Mouse (Mus musculus) hindbrain, embryonic 12.5 days (tissue): ENCODE data around the gene Pqlc2. TPM values are rescaled to one million over a fixed set of nuclear protein-coding genes. Genes with fewer than 3 reads are reported as not detected.
A peak's percentile ranks its signal among the peaks of the same experiment; 100 is the strongest.

Experiments
- ATAC-seq: fragments of 200-750 bp; cut with Nextera tagmentation; 2 replicates; pipeline ENCODE4 v1.8.0; 2017; ENCODE audit warnings: moderate TSS enrichment; ENCODE audit not compliant: low FRiP score
- H3K27ac ChIP-seq: fragments of 300-500 bp; sonication (generic); 2 replicates; pipeline ENCODE4 v1.5.1; 2016; ENCODE audit warnings: mild to moderate bottlenecking
- H3K27me3 ChIP-seq: fragments of 300-500 bp; sonication (generic); 2 replicates; pipeline ENCODE4 v1.6.1; 2016; ENCODE audit warnings: mild to moderate bottlenecking
- H3K36me3 ChIP-seq: fragments of 300-500 bp; sonication (generic); 2 replicates; pipeline ENCODE4 v1.6.1; 2016; ENCODE audit warnings: mild to moderate bottlenecking
- H3K4me1 ChIP-seq: fragments of 300-500 bp; sonication (generic); 2 replicates; pipeline ENCODE4 v1.6.1; 2016
- H3K4me2 ChIP-seq: fragments of 300-500 bp; sonication (generic); replicated peaks from 2 replicates; pipeline ENCODE4 v1.6.1; 2016; ENCODE audit warnings: mild to moderate bottlenecking
- H3K4me3 ChIP-seq: fragments of 300-500 bp; sonication (generic); 2 replicates; pipeline ENCODE4 v1.5.1; 2016; ENCODE audit warnings: mild to moderate bottlenecking
- H3K9ac ChIP-seq: fragments of 300-500 bp; sonication (generic); 2 replicates; pipeline ENCODE4 v1.6.1; 2016; ENCODE audit warnings: mild to moderate bottlenecking, moderate library complexity
- H3K9me3 ChIP-seq: fragments of 300-500 bp; sonication (generic); replicated peaks from 2 replicates; pipeline ENCODE4 v1.6.1; 2016; ENCODE audit warnings: mild to moderate bottlenecking
- WGBS: fragments of 180-500 bp; shearing (Covaris S2); methylation state at CpG from one replicate; pipeline ENCODE4 v1.1.7; 2016; 5-methylcytosine and 5-hydroxymethylcytosine counted together
- polyA plus RNA-seq: library from polyadenylated mRNA; unstranded; fragments of >200 nt; fragmentation: Nextera tagmentation; extraction: Ambion mirVana; gene quantifications from 2 replicates; pipeline ENCODE4 v1.2.1, GENCODE M21; 2016

The Pqlc2 gene
- polyA plus RNA-seq, 1 experiment from 2014 or later: 14.8 TPM

GRCm38 (mm10) chr4:139274573-139274972 is 35.9 kb downstream of the Pqlc2 start:
- no peak overlapping the region for H3K9ac ChIP-seq
- no peaks in the 10 kb centered on the region for H3K27me3 ChIP-seq
- no peak overlapping the region for H3K27ac ChIP-seq
- WGBS: 93% methylated on average over 7 of the region's 7 CpGs
- no peaks in the 10 kb centered on the region for H3K9me3 ChIP-seq
- peaks cover 5% of the 10 kb centered on the region for H3K36me3 ChIP-seq
- no peak overlapping the region for H3K4me3 ChIP-seq
- no peak for ATAC-seq
- peaks cover 5% of the 10 kb centered on the region; the same call in 1 of the 2 replicates for H3K4me1 ChIP-seq
- no peak overlapping the region for H3K4me2 ChIP-seq

- 90% methylated on average over 10 of the region's 10 CpGs for WGBS
Measured at GRCm38 (mm10) chr4:139272951-139273680, 37.4 kb downstream of the Pqlc2 start.

GRCm38 (mm10) chr4:139271562-139271961 is 38.9 kb downstream of the Pqlc2 start:
- H3K36me3 ChIP-seq: peaks cover 5% of the 10 kb centered on the region; the same call in 1 of the 2 replicates
- H3K4me3 ChIP-seq: no peak overlapping the region
- no peak for ATAC-seq
- H3K27me3 ChIP-seq: no peaks in the 10 kb centered on the region
- no peak overlapping the region for H3K4me2 ChIP-seq
- 92% methylated on average over 9 of the region's 9 CpGs for WGBS
- peaks cover 16% of the 10 kb centered on the region; the same call in 1 of the 2 replicates for H3K4me1 ChIP-seq
- H3K9ac ChIP-seq: no peak overlapping the region
- no peak overlapping the region for H3K27ac ChIP-seq
- no peaks in the 10 kb centered on the region for H3K9me3 ChIP-seq

More at GRCm38 (mm10) chr4:139272951-139273680, 37.4 kb downstream of the Pqlc2 start:
- Histone ChIP-seq H3K27ac (no peak overlapping the region), H3K4me1 (peaks cover 8% of the 10 kb centered on the region; the same call in 1 of the 2 replicates), H3K27me3 (no peaks in the 10 kb centered on the region), H3K9me3 (no peaks in the 10 kb centered on the region), H3K9ac (no peak overlapping the region), H3K4me3 (no peak overlapping the region), H3K4me2 (no peak overlapping the region), H3K36me3 (peaks cover 5% of the 10 kb centered on the region; the same call in 1 of the 2 replicates)
- ATAC-seq: no peak

- H3K4me1 ChIP-seq: peaks cover 21% of the 10 kb centered on the region; the same call in 1 of the 2 replicates
- no peak overlapping the region for H3K9ac ChIP-seq
- peaks cover 10% of the 10 kb centered on the region; the same call in 1 of the 2 replicates for H3K36me3 ChIP-seq
- no peaks in the 10 kb centered on the region for H3K27me3 ChIP-seq
- no peaks in the 10 kb centered on the region for H3K9me3 ChIP-seq
- 88% methylated on average over 3 of the region's 3 CpGs for WGBS
- H3K4me2 ChIP-seq: no peak overlapping the region
- no peak for ATAC-seq
- no peak overlapping the region for H3K4me3 ChIP-seq
- no peak overlapping the region for H3K27ac ChIP-seq
Measured at GRCm38 (mm10) chr4:139270168-139270567, 40.3 kb downstream of the Pqlc2 start.

GRCm38 (mm10) chr4:139268242-139268641 is 42.3 kb downstream of the Pqlc2 start:
- Histone ChIP-seq H3K27me3 (no peaks in the 10 kb centered on the region), H3K9me3 (no peaks in the 10 kb centered on the region), H3K4me3 (no peak overlapping the region), H3K4me1 (peaks cover 21% of the 10 kb centered on the region; the same call in 1 of the 2 replicates), H3K36me3 (peaks cover 26% of the 10 kb centered on the region), H3K9ac (no peak overlapping the region), H3K27ac (no peak overlapping the region), H3K4me2 (no peak overlapping the region)
- 92% methylated on average over 1 of the region's 1 CpGs for WGBS
- no peak for ATAC-seq

- no peak overlapping the region for H3K4me2 ChIP-seq
- H3K9me3 ChIP-seq: no peaks in the 10 kb centered on the region
- no peak overlapping the region for H3K9ac ChIP-seq
- ATAC-seq: no peak
- WGBS: 79% methylated on average over 3 of the region's 3 CpGs
- H3K27me3 ChIP-seq: no peaks in the 10 kb centered on the region
- peaks cover 21% of the 10 kb centered on the region; the same call in 1 of the 2 replicates for H3K4me1 ChIP-seq
- H3K36me3 ChIP-seq: peaks cover 34% of the 10 kb centered on the region
- no peak overlapping the region for H3K4me3 ChIP-seq
- H3K27ac ChIP-seq: no peak overlapping the region
Measured at GRCm38 (mm10) chr4:139267335-139267734, 43.2 kb downstream of the Pqlc2 start.

- Histone ChIP-seq H3K4me1 (peaks cover 21% of the 10 kb centered on the region; the same call in 1 of the 2 replicates), H3K9me3 (no peaks in the 10 kb centered on the region), H3K27me3 (no peaks in the 10 kb centered on the region), H3K9ac (no peak overlapping the region), H3K4me2 (no peak overlapping the region), H3K27ac (peak overlapping the region; percentile 0; the same call in 1 of the 2 replicates), H3K36me3 (peaks cover 39% of the 10 kb centered on the region), H3K4me3 (no peak overlapping the region)
- WGBS: 78% methylated on average over 7 of the region's 7 CpGs
- ATAC-seq: no peak
Measured at GRCm38 (mm10) chr4:139266500-139266865, 44.0 kb downstream of the Pqlc2 start.

GRCm38 (mm10) chr4:139265783-139266499 is 44.6 kb downstream of the Pqlc2 start:
- no peak for ATAC-seq
- H3K4me2 ChIP-seq: no peak overlapping the region
- H3K27me3 ChIP-seq: no peaks in the 10 kb centered on the region
- WGBS: 83% methylated on average over 13 of the region's 13 CpGs
- H3K9me3 ChIP-seq: no peaks in the 10 kb centered on the region
- peaks cover 44% of the 10 kb centered on the region for H3K36me3 ChIP-seq
- H3K9ac ChIP-seq: no peak overlapping the region
- no peak overlapping the region for H3K27ac ChIP-seq
- H3K4me1 ChIP-seq: peaks cover 24% of the 10 kb centered on the region; the same call in 1 of the 2 replicates
- no peak overlapping the region for H3K4me3 ChIP-seq

- no peak overlapping the region for H3K27ac ChIP-seq
- H3K27me3 ChIP-seq: no peaks in the 10 kb centered on the region
- no peaks in the 10 kb centered on the region for H3K9me3 ChIP-seq
- H3K4me1 ChIP-seq: peaks cover 17% of the 10 kb centered on the region; the same call in 1 of the 2 replicates
- no peak overlapping the region for H3K4me3 ChIP-seq
- no peak for ATAC-seq
- H3K36me3 ChIP-seq: peaks cover 58% of the 10 kb centered on the region
- 94% methylated on average over 6 of the region's 6 CpGs for WGBS
- H3K4me2 ChIP-seq: no peak overlapping the region
- H3K9ac ChIP-seq: no peak overlapping the region
Measured at GRCm38 (mm10) chr4:139262981-139263380, 47.5 kb downstream of the Pqlc2 start.

- Histone ChIP-seq H3K9ac (no peak overlapping the region), H3K9me3 (no peaks in the 10 kb centered on the region), H3K27me3 (no peaks in the 10 kb centered on the region), H3K27ac (peak overlapping the region; percentile 64), H3K4me1 (0 out of 2 replicates have a peak, but pooled peaks cover 2% of the 10 kb centered on the region), H3K36me3 (peaks cover 52% of the 10 kb centered on the region), H3K4me2 (no peak overlapping the region), H3K4me3 (no peak overlapping the region)
- WGBS: 77% methylated on average over 11 of the region's 11 CpGs
- ATAC-seq: no peak
Measured at GRCm38 (mm10) chr4:139259302-139259871, 51.1 kb downstream of the Pqlc2 start.

GRCm38 (mm10) chr4:139258621-139259301 is 51.7 kb downstream of the Pqlc2 start:
- Histone ChIP-seq H3K36me3 (peaks cover 46% of the 10 kb centered on the region), H3K4me2 (no peak overlapping the region), H3K4me1 (0 out of 2 replicates have a peak, but pooled peaks cover 2% of the 10 kb centered on the region), H3K4me3 (no peak overlapping the region), H3K27ac (peak overlapping the region; percentile 62), H3K27me3 (no peaks in the 10 kb centered on the region), H3K9me3 (no peaks in the 10 kb centered on the region), H3K9ac (no peak overlapping the region)
- ATAC-seq: no peak
- WGBS: 77% methylated on average over 6 of the region's 6 CpGs

GRCm38 (mm10) chr4:139256708-139257107 is 53.8 kb downstream of the Pqlc2 start:
- Histone ChIP-seq H3K27me3 (no peaks in the 10 kb centered on the region), H3K4me3 (no peak overlapping the region), H3K9me3 (no peaks in the 10 kb centered on the region), H3K36me3 (peaks cover 28% of the 10 kb centered on the region), H3K9ac (no peak overlapping the region), H3K4me2 (no peak overlapping the region), H3K27ac (no peak overlapping the region), H3K4me1 (peaks cover 13% of the 10 kb centered on the region)
- no peak for ATAC-seq
- 85% methylated on average over 8 of the region's 8 CpGs for WGBS
